Mouse (Mus musculus): ENCODE results near the gene Ppp1ca. TPM values are rescaled to one million over a fixed set of nuclear protein-coding genes. Genes with fewer than 3 reads are reported as not detected.

The Ppp1ca gene
- total and polyA plus RNA-seq, 2 experiments from 2014 or later = 510 to 592 TPM

GRCm38 (mm10) chr19:4193129-4193528 lies 1.3 kb downstream of the Ppp1ca start:
- Histone ChIP-seq H3K4me1 (ENCODE audit: insufficient read depth, low read length) (peaks cover 10% of the 10 kb centered on the region), H3K4me2 (ENCODE audit: low read depth, low read length, poor library complexity, severe bottlenecking) (peak overlapping the region; percentile 88), H3K9ac (replicated peaks; ENCODE audit: low read length, poor library complexity, severe bottlenecking) (peak overlapping the region; percentile 100), H3K27ac (ENCODE audit: low read depth, low read length) (peak overlapping the region; percentile 94; the same call in 1 of the 2 replicates), H3K27me3 (ENCODE audit: insufficient read depth, low read length) (no peaks in the 10 kb centered on the region), H3K4me3 (ENCODE audit: low read depth, low read length) (peak overlapping the region; percentile 94), H3K9me3 (ENCODE audit: low read length) (no peaks in the 10 kb centered on the region), H3K36me3 (ENCODE audit: insufficient read depth, low read length) (peaks cover 36% of the 10 kb centered on the region)
- no peak for TF ChIP-seq CTCF (IDR thresholded peaks at IDR 0.05)
- DNase-seq (ENCODE audit: low spot score) = no peak
- 51% methylated on average over 6 of the region's 6 CpGs for WGBS
- ATAC-seq (ENCODE audit: low FRiP score) = no peak

GRCm38 (mm10) chr19:4194021-4194724 lies 2.3 kb downstream of the Ppp1ca start:
- peaks cover 38% of the 10 kb centered on the region for H3K36me3 ChIP-seq (ENCODE audit: insufficient read depth, low read length)
- no peak overlapping the region for H3K9ac ChIP-seq (replicated peaks; ENCODE audit: low read length, poor library complexity, severe bottlenecking)
- 90% methylated on average over 8 of the region's 8 CpGs for WGBS
- peaks cover 10% of the 10 kb centered on the region for H3K4me1 ChIP-seq (ENCODE audit: insufficient read depth, low read length)
- DNase-seq (ENCODE audit: low spot score) (no peak), ATAC-seq (ENCODE audit: low FRiP score) (no peak)
- H3K27ac ChIP-seq (ENCODE audit: low read depth, low read length) = no peak overlapping the region
- no peak overlapping the region for H3K4me3 ChIP-seq (ENCODE audit: low read depth, low read length)
- no peak for TF ChIP-seq CTCF (IDR thresholded peaks at IDR 0.05)
- no peaks in the 10 kb centered on the region for H3K9me3 ChIP-seq (ENCODE audit: low read length)
- H3K4me2 ChIP-seq (ENCODE audit: low read depth, low read length, poor library complexity, severe bottlenecking) = no peak overlapping the region
- H3K27me3 ChIP-seq (ENCODE audit: insufficient read depth, low read length) = no peaks in the 10 kb centered on the region

DNA sequence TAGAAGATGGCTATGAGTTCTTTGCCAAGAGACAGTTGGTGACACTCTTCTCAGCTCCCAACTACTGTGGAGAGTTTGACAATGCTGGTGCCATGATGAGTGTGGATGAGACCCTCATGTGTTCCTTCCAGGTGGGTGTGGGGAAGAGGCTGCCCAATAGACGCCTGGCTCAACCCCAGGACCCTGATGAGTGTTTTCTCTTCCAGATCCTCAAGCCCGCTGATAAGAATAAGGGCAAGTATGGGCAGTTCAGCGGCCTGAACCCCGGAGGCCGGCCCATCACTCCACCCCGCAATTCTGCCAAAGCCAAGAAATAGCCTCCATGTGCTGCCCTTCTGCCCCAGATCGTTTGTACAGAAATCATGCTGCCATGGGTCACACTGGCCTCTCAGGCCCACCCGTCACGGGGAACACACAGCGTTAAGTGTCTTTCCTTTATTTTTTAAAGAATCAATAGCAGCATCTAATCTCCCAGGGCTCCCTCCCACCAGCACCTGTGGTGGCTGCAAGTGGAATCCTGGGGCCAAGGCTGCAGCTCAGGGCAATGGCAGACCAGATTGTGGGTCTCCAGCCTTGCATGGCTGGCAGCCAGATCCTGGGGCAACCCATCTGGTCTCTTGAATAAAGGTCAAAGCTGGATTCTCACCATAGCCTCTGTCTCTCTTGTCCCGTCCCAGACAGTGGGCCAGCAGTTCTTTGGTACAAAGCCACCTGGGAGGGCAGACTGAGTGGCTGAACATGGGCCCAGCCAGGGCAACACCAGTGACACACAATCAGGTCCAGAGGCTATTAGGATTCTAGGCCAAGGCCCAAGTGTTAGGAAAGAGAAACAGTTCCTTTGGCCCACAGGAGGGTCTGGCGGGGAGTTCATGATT lies 3.1 kb downstream of the Ppp1ca start:
- ATAC-seq (ENCODE audit: low FRiP score) (no peak), DNase-seq (ENCODE audit: low spot score) (peak; percentile 81)
- TF ChIP-seq CTCF (IDR thresholded peaks at IDR 0.05) = no peak
- Histone ChIP-seq H3K9me3 (ENCODE audit: low read length) (no peaks in the 10 kb centered on the region), H3K27me3 (ENCODE audit: insufficient read depth, low read length) (no peaks in the 10 kb centered on the region), H3K9ac (replicated peaks; ENCODE audit: low read length, poor library complexity, severe bottlenecking) (no peak overlapping the region), H3K36me3 (ENCODE audit: insufficient read depth, low read length) (peaks cover 42% of the 10 kb centered on the region), H3K4me2 (ENCODE audit: low read depth, low read length, poor library complexity, severe bottlenecking) (no peak overlapping the region), H3K27ac (ENCODE audit: low read depth, low read length) (no peak overlapping the region), H3K4me3 (ENCODE audit: low read depth, low read length) (no peak overlapping the region), H3K4me1 (ENCODE audit: insufficient read depth, low read length) (peaks cover 10% of the 10 kb centered on the region)
- 71% methylated on average over 12 of the region's 12 CpGs for WGBS

- H3K4me2 ChIP-seq (ENCODE audit: low read depth, low read length, poor library complexity, severe bottlenecking) = no peak overlapping the region
- H3K4me3 ChIP-seq (ENCODE audit: low read depth, low read length) = no peak overlapping the region
- no peaks in the 10 kb centered on the region for H3K9me3 ChIP-seq (ENCODE audit: low read length)
- no peak for TF ChIP-seq CTCF (IDR thresholded peaks at IDR 0.05)
- DNase-seq (ENCODE audit: low spot score) (no peak), ATAC-seq (ENCODE audit: low FRiP score) (no peak)
- H3K27ac ChIP-seq (ENCODE audit: low read depth, low read length) = no peak overlapping the region
- H3K27me3 ChIP-seq (ENCODE audit: insufficient read depth, low read length) = no peaks in the 10 kb centered on the region
- no peak overlapping the region for H3K9ac ChIP-seq (replicated peaks; ENCODE audit: low read length, poor library complexity, severe bottlenecking)
- peaks cover 42% of the 10 kb centered on the region for H3K36me3 ChIP-seq (ENCODE audit: insufficient read depth, low read length)
- WGBS = 73% methylated on average over 2 of the region's 2 CpGs
- H3K4me1 ChIP-seq (ENCODE audit: insufficient read depth, low read length) = peaks cover 16% of the 10 kb centered on the region
Measured at GRCm38 (mm10) chr19:4196048-4196447, 4.2 kb downstream of the Ppp1ca start.

DNA sequence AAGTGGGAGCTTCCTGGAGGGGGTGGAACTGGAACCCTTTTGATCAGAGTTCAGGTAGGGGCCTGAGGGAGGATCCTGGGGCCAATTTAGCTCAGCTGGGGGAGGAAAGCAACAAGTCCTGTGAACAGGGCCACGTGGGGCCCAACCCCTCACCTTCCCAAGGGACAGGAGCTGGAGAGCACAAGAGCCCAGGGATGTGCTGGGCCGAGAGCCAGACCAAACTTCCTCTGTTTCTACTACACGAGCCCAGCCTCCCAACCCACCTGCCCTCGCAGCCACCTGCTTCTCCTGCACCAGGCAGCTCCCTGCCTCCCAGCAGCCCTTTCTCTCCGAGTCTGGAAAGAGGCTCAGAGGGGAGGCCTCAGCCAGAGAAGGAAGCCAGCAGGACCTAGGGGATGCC lies 4.7 kb downstream of the Ppp1ca start:
- no peak overlapping the region for H3K9ac ChIP-seq (replicated peaks; ENCODE audit: low read length, poor library complexity, severe bottlenecking)
- no peaks in the 10 kb centered on the region for H3K27me3 ChIP-seq (ENCODE audit: insufficient read depth, low read length)
- H3K9me3 ChIP-seq (ENCODE audit: low read length) = no peaks in the 10 kb centered on the region
- peaks cover 42% of the 10 kb centered on the region for H3K36me3 ChIP-seq (ENCODE audit: insufficient read depth, low read length)
- no peak for ATAC-seq (ENCODE audit: low FRiP score)
- TF ChIP-seq CTCF (IDR thresholded peaks at IDR 0.05) = no peak
- H3K27ac ChIP-seq (ENCODE audit: low read depth, low read length) = no peak overlapping the region
- no peak overlapping the region for H3K4me3 ChIP-seq (ENCODE audit: low read depth, low read length)
- H3K4me2 ChIP-seq (ENCODE audit: low read depth, low read length, poor library complexity, severe bottlenecking) = no peak overlapping the region
- WGBS = 60% methylated on average over 5 of the region's 5 CpGs
- H3K4me1 ChIP-seq (ENCODE audit: insufficient read depth, low read length) = peaks cover 17% of the 10 kb centered on the region
- DNase-seq (ENCODE audit: low spot score) = no peak

GRCm38 (mm10) chr19:4197180-4197579 lies 5.3 kb downstream of the Ppp1ca start:
- Histone ChIP-seq H3K9ac (replicated peaks; ENCODE audit: low read length, poor library complexity, severe bottlenecking) (no peak overlapping the region), H3K4me2 (ENCODE audit: low read depth, low read length, poor library complexity, severe bottlenecking) (no peak overlapping the region), H3K9me3 (ENCODE audit: low read length) (no peaks in the 10 kb centered on the region), H3K36me3 (ENCODE audit: insufficient read depth, low read length) (peaks cover 42% of the 10 kb centered on the region), H3K4me3 (ENCODE audit: low read depth, low read length) (no peak overlapping the region), H3K4me1 (ENCODE audit: insufficient read depth, low read length) (peaks cover 17% of the 10 kb centered on the region), H3K27ac (ENCODE audit: low read depth, low read length) (no peak overlapping the region), H3K27me3 (ENCODE audit: insufficient read depth, low read length) (no peaks in the 10 kb centered on the region)
- ATAC-seq (ENCODE audit: low FRiP score) (no peak), DNase-seq (ENCODE audit: low spot score) (no peak)
- WGBS = 67% methylated on average over 3 of the region's 3 CpGs
- no peak for TF ChIP-seq CTCF (IDR thresholded peaks at IDR 0.05)
